Mouse (Mus musculus) olfactory bulb, adult 2 months (tissue): ENCODE data around the gene Acad11.

ENCODE experiments used
- CTCF ChIP-seq: fragments of 200-500 bp; IDR thresholded peaks from 2 replicates; pipeline ENCODE4 v1.5.1; 2012; ENCODE audit warnings: low read depth, mild to moderate bottlenecking, low read length, moderate library complexity; ENCODE audit not compliant: insufficient read depth
- POLR2A ChIP-seq: fragments of 200-500 bp; IDR thresholded peaks from 2 replicates; pipeline ENCODE4 v1.6.1; 2012; ENCODE audit warnings: mild to moderate bottlenecking, low read depth, low read length, moderate library complexity; ENCODE audit not compliant: insufficient read depth

DNA sequence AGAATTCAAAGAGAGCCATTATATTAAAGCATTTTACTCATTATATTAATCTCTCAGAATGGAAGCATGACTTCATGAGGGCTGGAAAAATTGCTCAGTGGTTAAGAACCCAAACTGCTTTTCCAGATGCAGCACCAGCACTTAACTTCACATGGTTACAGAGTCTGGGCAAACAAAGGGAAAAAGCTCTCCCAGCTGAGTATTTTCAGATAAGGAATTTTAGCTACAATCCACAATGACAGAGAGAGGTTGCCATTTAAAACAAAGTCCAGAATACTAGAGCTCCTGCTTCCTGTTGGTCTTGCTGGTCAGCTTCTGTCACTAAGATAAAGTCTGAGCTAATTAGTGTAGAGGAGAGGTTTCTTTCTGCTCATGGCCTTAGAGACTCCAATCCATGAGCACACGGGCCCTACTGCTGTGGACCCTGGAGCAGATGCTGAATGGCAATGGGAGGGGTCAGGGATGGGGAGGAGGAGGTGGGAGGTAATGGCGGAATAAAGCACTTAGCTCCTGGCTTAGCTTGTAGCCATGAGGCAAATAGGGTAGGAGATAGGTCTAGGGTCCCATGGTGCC is 45.5 kb downstream of the Acad11 start:
- no peak for TF ChIP-seq CTCF
- TF ChIP-seq POLR2A: no peak
